Mouse (Mus musculus) mouse embryonic stem cell (cell line): ENCODE results near the gene Clec2g.
"Not testable (repeated sequence)": the region's sequence is repeated elsewhere in the genome, so short reads cannot be mapped to it uniquely, and the experiment has no call there.

Source experiments
- in situ Hi-C, 2 experiments: fragments of 300-500 bp; cut with MboI; formaldehyde crosslinking; loops; 1 replicate in 1 of 2; 3 replicates in 1 of 2; pipeline ENCODE4 v1.14.3; 2019 to 2020; ENCODE audit warnings: low sequenced_read_pairs in 2 of 2, low pct_unique_long_range_greater_than_20kb in 1 of 2, mixed read lengths in 1 of 2; ENCODE audit not compliant: unreplicated experiment in 1 of 2

The Clec2g gene

GRCm38 (mm10) chr6:129001392-129001791 is 67.2 kb downstream of the Clec2g start:
- in situ Hi-C loops, result no loop called here

- in situ Hi-C loops, result no loop called here
Measured at GRCm38 (mm10) chr6:129008552-129008951, 74.4 kb downstream of the Clec2g start.

- in situ Hi-C loops, result not testable (repeated sequence)
Measured at GRCm38 (mm10) chr6:129009846-129010504, 75.8 kb downstream of the Clec2g start.

DNA sequence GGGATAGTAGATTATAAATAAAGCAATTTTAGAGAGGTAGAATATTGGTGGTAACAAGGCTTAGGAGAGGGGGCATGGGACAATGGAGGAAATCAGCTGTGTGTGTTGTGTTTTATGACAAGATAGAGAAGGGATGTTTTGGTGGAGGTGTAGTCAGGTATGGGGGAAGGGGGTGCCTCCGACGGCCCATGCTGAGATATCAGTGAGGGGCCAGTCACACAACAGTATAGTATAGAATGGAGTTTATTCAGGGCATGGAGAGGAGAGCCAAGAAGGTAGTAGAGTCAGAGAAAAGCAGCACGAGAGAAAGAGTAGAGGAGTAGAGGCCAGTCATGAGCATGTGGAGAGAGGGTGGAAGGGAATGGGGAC is 76.3 kb downstream of the Clec2g start:
- in situ Hi-C loops, result no loop called here

GRCm38 (mm10) chr6:129012012-129012411 is 77.8 kb downstream of the Clec2g start:
- in situ Hi-C loops, result not testable (repeated sequence)

DNA sequence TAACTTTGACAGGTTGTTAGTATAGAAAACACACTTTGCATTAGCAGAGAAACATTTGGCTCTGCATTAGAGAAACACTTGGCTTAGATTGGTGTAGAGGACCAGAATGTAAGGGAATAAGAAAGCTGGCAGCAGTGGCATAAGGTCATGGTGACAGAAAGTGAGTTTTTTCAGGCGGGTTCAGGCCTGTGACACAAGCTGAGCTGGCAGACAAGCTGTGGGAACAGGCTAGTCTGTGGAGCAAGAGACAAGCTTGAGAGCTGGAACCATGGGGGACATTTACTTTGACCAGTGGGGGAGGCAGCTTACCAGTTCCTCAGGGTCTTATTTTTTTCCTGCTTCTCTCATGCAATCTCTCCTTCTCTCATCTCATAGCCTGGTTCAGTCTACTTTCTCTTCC is 78.8 kb downstream of the Clec2g start:
- in situ Hi-C loops, result no loop called here

GRCm38 (mm10) chr6:129013762-129014276 is 79.6 kb downstream of the Clec2g start:
- in situ Hi-C loops, result no loop called here

DNA sequence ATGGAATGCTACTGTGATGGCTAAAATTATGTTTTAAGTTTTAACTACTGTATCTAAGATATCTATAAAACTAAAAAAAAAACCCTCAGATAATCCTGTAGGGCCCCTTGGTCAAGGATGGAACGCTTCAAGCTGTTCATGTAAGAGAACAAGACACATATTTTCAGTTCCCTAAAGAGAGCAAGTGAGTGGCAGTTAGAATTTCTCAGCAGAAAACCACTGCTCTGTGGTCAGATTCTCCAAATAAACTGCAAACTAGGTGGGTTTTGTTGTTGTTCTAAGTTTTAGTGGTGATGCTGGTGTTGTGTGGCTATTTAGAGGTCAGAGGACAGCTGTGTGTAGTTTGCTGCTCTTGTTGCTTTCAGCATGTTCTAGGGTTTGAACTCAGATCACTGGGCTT is 80.2 kb downstream of the Clec2g start:
- in situ Hi-C loops, result no loop called here

DNA sequence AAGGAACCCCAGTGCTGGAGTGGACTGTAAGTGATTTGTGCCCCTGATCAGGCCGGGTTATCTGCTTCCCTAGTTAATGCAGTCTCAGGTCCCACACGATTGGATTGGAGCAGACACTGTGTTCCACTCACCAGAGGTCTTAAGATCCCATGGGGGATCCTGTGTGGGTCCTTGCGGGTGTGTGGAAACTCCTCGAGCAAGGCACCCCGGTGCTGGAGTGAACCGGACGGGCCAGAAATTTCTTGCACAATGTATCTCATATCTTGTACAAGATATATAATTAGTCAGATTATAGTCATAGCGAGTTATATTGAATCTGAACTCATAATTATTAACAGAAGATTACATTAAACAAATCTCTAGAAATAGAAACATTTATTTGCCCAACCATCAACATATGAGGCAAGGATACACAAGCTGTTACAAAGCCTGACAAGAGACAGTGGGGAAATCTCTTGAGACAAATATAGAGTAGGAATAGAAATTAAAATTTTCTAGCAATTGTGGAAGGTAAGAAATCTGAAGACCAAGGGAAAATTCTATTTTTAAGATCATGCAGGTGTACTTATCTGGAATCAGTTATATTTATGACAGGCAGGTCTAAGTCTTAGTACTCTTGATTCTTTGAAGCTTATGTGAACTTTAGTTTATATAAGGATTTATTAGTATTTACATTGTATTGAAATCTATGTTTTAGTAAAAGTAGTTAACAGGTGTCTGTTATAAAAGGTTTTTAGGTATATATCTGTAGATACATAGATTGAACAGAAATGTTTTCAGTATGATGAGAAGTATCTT is 93.5 kb downstream of the Clec2g start:
- in situ Hi-C loops, result loop anchor here in 1 of 2 experiments (25.0 kb wide), 1 partner anchor 210 kb away; no protein-coding TSS in a partner anchor

DNA sequence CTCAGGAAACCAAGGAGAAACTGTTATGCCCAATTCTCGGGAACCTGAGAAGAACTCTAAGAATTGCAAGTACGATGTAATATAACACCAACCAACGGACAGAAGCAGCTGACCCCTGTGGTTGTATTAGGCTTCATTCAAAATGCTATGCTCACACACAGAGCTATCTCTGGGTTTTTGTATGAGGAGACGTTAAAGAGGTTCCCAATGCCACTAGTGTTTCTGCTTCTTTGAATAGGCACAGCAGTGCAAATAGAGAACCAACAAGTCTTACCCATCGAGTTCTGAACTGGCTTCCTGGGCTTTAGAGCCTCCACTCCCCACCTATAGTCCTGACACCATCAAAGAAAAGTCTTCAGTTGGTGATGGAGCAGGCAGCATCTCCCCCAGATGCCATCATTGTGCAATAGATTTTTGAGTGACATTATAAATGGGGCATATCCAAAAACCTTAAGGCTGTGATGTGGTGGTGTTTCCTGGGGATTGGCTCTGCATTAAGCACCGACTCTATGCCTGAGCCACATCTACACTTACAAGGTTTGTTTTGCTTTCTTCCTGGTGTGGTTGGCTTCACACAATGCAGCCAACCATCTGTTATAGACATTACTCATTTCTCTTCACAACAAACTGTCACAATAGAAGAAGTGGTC is 96.1 kb downstream of the Clec2g start:
- in situ Hi-C loops, result loop anchor here in 1 of 2 experiments (25.0 kb wide), 1 partner anchor 207 kb away; no protein-coding TSS in a partner anchor

GRCm38 (mm10) chr6:129030964-129031363 is 96.8 kb downstream of the Clec2g start:
- in situ Hi-C loops, result loop anchor here in 1 of 2 experiments (25.0 kb wide), 1 partner anchor 206 kb away; no protein-coding TSS in a partner anchor

GRCm38 (mm10) chr6:129033397-129033796 is 99.2 kb downstream of the Clec2g start:
- in situ Hi-C loops, result loop anchor here in 1 of 2 experiments (25.0 kb wide), 1 partner anchor 204 kb away; no protein-coding TSS in a partner anchor
